Mouse (Mus musculus) ES-E14 (cell line): ENCODE results near the gene Dhx40. TPM values are rescaled to one million over a fixed set of nuclear protein-coding genes. Genes with fewer than 3 reads are reported as not detected.

Experiments
- DNase-seq: peaks from one replicate; pipeline ENCODE4 v3.0.0-alpha.2; 2013; ENCODE audit warnings: low read depth, low spot score
- H3K27ac ChIP-seq: 2 replicates; pipeline ENCODE4 v1.5.1; 2012; ENCODE audit warnings: low read depth, mild to moderate bottlenecking, low read length, moderate library complexity, mixed read lengths; ENCODE audit not compliant: poor library complexity, insufficient read depth, severe bottlenecking
- H3K36me3 ChIP-seq: 2 replicates; pipeline ENCODE4 v1.6.1; 2012; ENCODE audit warnings: mild to moderate bottlenecking, low read length, moderate library complexity, mixed read lengths; ENCODE audit not compliant: control insufficient read depth, poor library complexity, insufficient read depth, severe bottlenecking
- H3K4me1 ChIP-seq, 2 experiments: fragments of 150-350 bp in 1 of 2; sonication (generic) in 1 of 2; 2 replicates each; pipeline ENCODE4 v1.6.1; 2012; ENCODE audit warnings: low read length in 2 of 2, mild to moderate bottlenecking in 1 of 2, mixed read lengths in 1 of 2; ENCODE audit not compliant: control insufficient read depth in 2 of 2, insufficient read depth in 2 of 2, poor library complexity in 1 of 2
- H3K4me3 ChIP-seq, 2 experiments: fragments of 150-350 bp in 1 of 2; sonication (generic) in 1 of 2; 2 replicates each; pipeline ENCODE4 v1.5.1; 2012; ENCODE audit warnings: low read length in 2 of 2, low read depth in 1 of 2, mild to moderate bottlenecking in 1 of 2, mixed read lengths in 1 of 2; ENCODE audit not compliant: insufficient read depth in 1 of 2, poor library complexity in 1 of 2, severe bottlenecking in 1 of 2
- H3K9ac ChIP-seq: 2 replicates; pipeline ENCODE4 v1.6.1; 2012; ENCODE audit warnings: low read depth, mild to moderate bottlenecking, low read length, mixed read lengths; ENCODE audit not compliant: poor library complexity, insufficient read depth, severe bottlenecking
- H3K9me3 ChIP-seq: fragments of 150-350 bp; sonication (generic); 2 replicates; pipeline ENCODE4 v1.6.1; 2012; ENCODE audit warnings: low read depth, mild to moderate bottlenecking, low read length; ENCODE audit not compliant: control insufficient read depth, insufficient read depth
- CHD2 ChIP-seq: IDR thresholded peaks from 2 replicates; pipeline ENCODE4 v1.6.1; 2014; ENCODE audit warnings: mild to moderate bottlenecking, low read depth, low read length, inconsistent platforms
- HCFC1 ChIP-seq: IDR thresholded peaks from 2 replicates; pipeline ENCODE4 v1.6.1; 2012; ENCODE audit warnings: low read length, inconsistent platforms, borderline replicate concordance; ENCODE audit not compliant: insufficient read depth
- MAFK ChIP-seq: IDR thresholded peaks from 2 replicates; pipeline ENCODE4 v1.6.1; 2014; ENCODE audit warnings: mild to moderate bottlenecking, low read depth, low read length, inconsistent platforms; ENCODE audit not compliant: insufficient read depth
- ZC3H11A ChIP-seq: IDR thresholded peaks from 2 replicates; pipeline ENCODE4 v1.6.1; 2012; ENCODE audit warnings: low read depth, mild to moderate bottlenecking, inconsistent platforms, low read length, borderline replicate concordance
- ZNF384 ChIP-seq: IDR thresholded peaks from 2 replicates; pipeline ENCODE4 v1.6.1; 2012; ENCODE audit warnings: low read depth, low read length, inconsistent platforms
- in situ Hi-C, 2 experiments: fragments of 600-800 bp; cut with MboI; formaldehyde crosslinking; loops; one replicate each; pipeline ENCODE4 v1.15.1; 2025; ENCODE audit warnings: low sequenced_read_pairs in 2 of 2, inconsistent platforms in 1 of 2; ENCODE audit not compliant: unreplicated experiment in 2 of 2
- total RNA-seq: library from RNA; depleted of rRNA; stranded (reverse); fragments of 300-350 nt; gene quantifications from 2 replicates; pipeline ENCODE4 v1.2.3, GENCODE M21; 2012

The Dhx40 gene
- total RNA-seq, 1 experiment = 24.5 TPM

DNA sequence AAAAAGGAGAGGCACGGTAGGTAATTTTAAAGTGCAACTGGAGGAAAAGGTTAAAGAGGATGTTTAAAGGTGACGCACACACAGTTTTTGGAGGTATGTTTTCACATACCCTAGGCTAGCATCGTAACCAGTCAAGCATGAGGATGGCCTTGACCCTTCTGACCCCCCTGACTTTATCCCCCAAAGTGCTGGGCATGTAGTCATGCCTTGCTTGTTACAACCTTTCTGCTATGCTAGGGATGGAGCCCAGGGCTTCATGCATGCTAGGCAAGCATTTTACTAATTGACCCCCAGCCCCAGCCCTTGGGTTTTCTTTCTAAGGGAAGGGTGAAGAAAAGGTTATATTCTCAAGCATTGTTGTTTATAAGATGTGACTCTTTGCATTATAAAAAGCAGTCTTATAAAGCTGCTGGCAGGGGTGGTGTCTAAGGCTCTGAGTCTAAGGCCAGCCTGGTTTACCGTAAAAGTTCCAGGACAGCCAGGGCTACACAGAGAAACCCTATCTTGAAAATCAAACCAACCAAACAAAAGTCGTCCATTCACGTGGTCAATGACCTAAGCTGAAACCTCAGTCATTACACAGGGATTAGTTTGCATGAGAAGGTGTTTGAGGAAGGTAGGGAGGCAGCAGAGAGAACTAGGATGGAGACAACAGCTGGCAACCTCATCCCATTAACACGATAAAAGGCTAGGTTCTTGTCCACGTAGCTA lies 27.2 kb upstream of the Dhx40 start:
- no peak overlapping the region for H3K4me3 ChIP-seq
- peaks cover 2 to 3% of the 10 kb centered on the region in 2 experiments; a peak in 1 of 4 replicates for H3K4me1 ChIP-seq
- H3K9ac ChIP-seq = no peak overlapping the region
- TF ChIP-seq ZC3H11A (no peak), CHD2 (no peak), MAFK (no peak)
- no peak overlapping the region for H3K27ac ChIP-seq
- no peaks in the 10 kb centered on the region for H3K9me3 ChIP-seq
- in situ Hi-C loops = no loop called here
- H3K36me3 ChIP-seq = no peaks in the 10 kb centered on the region
- DNase-seq = no peak

DNA sequence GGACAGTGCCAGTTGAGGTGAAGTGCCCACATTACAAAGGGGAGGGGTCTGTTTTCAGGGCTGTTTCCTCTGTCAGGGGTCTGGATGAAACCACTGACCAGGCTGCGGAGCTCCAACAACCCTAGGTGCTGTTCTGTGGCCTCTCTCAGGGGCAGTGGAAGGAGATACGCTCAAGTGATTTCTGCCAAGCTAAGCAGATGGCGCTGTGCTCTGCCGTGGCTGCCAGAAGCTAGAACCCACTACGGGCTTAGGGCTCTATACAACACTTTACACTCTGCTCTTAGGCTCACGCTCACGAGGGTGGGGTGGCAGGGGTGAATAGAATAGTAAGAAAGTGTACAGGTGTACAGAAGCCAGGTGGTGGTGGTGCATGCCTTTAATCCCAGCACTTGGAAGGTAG lies 26.5 kb upstream of the Dhx40 start:
- no peak overlapping the region for H3K4me3 ChIP-seq
- in situ Hi-C loops = no loop called here

DNA sequence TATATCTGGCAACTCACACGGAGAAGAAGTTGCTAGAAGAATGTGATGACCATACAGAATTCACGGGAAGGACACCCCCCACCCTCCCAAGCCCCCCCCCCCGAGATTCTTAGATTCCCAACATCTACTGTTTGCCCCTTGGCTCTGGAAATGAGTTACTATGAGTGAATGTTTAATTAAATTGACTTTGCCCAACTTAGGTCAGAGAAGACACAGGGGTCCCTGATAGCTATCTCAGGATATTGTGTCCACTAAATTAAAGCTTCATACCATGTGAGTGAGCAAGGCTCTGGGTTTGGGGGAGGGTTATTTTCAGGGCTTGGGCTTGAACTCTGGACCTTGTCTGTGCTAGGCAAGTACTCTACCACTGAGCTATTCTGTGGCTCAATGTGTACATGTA lies 25.6 kb upstream of the Dhx40 start:
- DNase-seq = no peak
- no peaks in the 10 kb centered on the region for H3K9me3 ChIP-seq
- in situ Hi-C loops = no loop called here
- H3K4me3 ChIP-seq = no peak overlapping the region
- no peak overlapping the region for H3K27ac ChIP-seq
- H3K9ac ChIP-seq = no peak overlapping the region
- H3K36me3 ChIP-seq = no peaks in the 10 kb centered on the region
- TF ChIP-seq HCFC1 = no peak
- no peak for TF ChIP-seq CHD2
- no peak for TF ChIP-seq MAFK
- TF ChIP-seq ZC3H11A = no peak
- no peak for TF ChIP-seq ZNF384
- H3K4me1 ChIP-seq = peaks cover 2 to 3% of the 10 kb centered on the region in 2 experiments; a peak in 1 of 4 replicates

More for the DNA sequence above, 26.5 kb upstream of the Dhx40 start:
- Histone ChIP-seq H3K27ac (no peak overlapping the region), H3K9me3 (no peaks in the 10 kb centered on the region), H3K36me3 (no peaks in the 10 kb centered on the region), H3K9ac (no peak overlapping the region), H3K4me1 (peaks cover 2 to 3% of the 10 kb centered on the region in 2 experiments; a peak in 1 of 4 replicates)
- TF ChIP-seq ZC3H11A (no peak), MAFK (no peak), HCFC1 (no peak), CHD2 (no peak), ZNF384 (no peak)
- no peak for DNase-seq

DNA sequence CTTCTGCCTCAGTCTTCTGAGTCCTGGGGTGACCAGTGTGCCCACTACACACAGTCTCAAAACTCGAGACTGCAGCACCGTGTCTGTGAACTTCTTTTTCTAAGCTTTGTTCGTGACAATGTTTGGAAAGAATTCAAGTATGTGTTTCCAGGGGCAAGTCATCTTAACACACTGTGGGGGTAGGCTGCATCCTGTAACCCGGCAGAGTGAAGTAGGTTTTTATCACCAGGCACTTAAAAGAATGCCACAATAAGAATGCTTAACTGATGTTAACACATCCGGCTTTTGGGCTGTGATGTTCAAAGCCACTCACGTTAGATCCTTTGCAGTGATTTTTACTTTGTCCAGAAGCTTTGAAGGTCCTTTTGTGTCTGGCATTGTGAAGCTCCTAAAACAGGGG lies 20.9 kb upstream of the Dhx40 start:
- in situ Hi-C loops = no loop called here
- TF ChIP-seq CHD2 (no peak), ZC3H11A (no peak), HCFC1 (no peak), ZNF384 (no peak), MAFK (no peak)
- Histone ChIP-seq H3K9me3 (no peaks in the 10 kb centered on the region), H3K4me3 (no peak overlapping the region), H3K36me3 (no peaks in the 10 kb centered on the region), H3K9ac (no peak overlapping the region), H3K27ac (no peak overlapping the region), H3K4me1 (no peaks in the 10 kb centered on the region)
- no peak for DNase-seq
